Mouse (Mus musculus) midbrain, embryonic 11.5 days (tissue): ENCODE results near the gene Kif24. TPM values are rescaled to one million over a fixed set of nuclear protein-coding genes. Genes with fewer than 3 reads are reported as not detected.
A peak's percentile ranks its signal among the peaks of the same experiment; 100 is the strongest.

ENCODE experiments used
- ATAC-seq: fragments of 200-750 bp; cut with Nextera tagmentation; 2 replicates; pipeline ENCODE4 v1.8.0; 2017; ENCODE audit warnings: moderate TSS enrichment, moderate library complexity; ENCODE audit not compliant: low FRiP score
- DNase-seq: peaks from one replicate; pipeline ENCODE4 v3.0.0; 2015; ENCODE audit warnings: low spot score; ENCODE audit errors: missing footprints
- H3K27ac ChIP-seq: fragments of 300-500 bp; sonication (generic); 2 replicates; pipeline ENCODE4 v1.5.1; 2014; ENCODE audit warnings: low read depth, low read length
- H3K27me3 ChIP-seq: fragments of 300-500 bp; sonication (generic); 2 replicates; pipeline ENCODE4 v1.6.1; 2014; ENCODE audit warnings: mild to moderate bottlenecking, low read length, moderate library complexity, mixed read lengths; ENCODE audit not compliant: control insufficient read depth, insufficient read depth
- H3K36me3 ChIP-seq: fragments of 300-500 bp; sonication (generic); 2 replicates; pipeline ENCODE4 v1.6.1; 2014; ENCODE audit warnings: mild to moderate bottlenecking, low read length, moderate library complexity, mixed read lengths; ENCODE audit not compliant: control insufficient read depth, insufficient read depth
- H3K4me1 ChIP-seq: fragments of 300-500 bp; sonication (generic); 2 replicates; pipeline ENCODE4 v1.6.1; 2014; ENCODE audit warnings: low read length; ENCODE audit not compliant: control insufficient read depth, insufficient read depth
- H3K4me2 ChIP-seq: fragments of 300-500 bp; sonication (generic); 2 replicates; pipeline ENCODE4 v1.6.1; 2014; ENCODE audit warnings: mild to moderate bottlenecking, moderate library complexity
- H3K4me3 ChIP-seq: fragments of 300-500 bp; sonication (generic); 2 replicates; pipeline ENCODE4 v1.5.1; 2014; ENCODE audit warnings: low read depth, low read length
- H3K9ac ChIP-seq: fragments of 300-500 bp; sonication (generic); 2 replicates; pipeline ENCODE4 v1.6.1; 2014; ENCODE audit warnings: low read length
- H3K9me3 ChIP-seq: fragments of 300-500 bp; sonication (generic); 2 replicates; pipeline ENCODE4 v1.6.1; 2016; ENCODE audit warnings: low read length; ENCODE audit not compliant: control insufficient read depth
- WGBS: fragments of 180-500 bp; shearing (Covaris S2); extraction: QIAGEN DNeasy Blood & Tissue Kit; methylation state at CpG from one replicate; pipeline ENCODE4 v1.1.7; 2014; 5-methylcytosine and 5-hydroxymethylcytosine counted together
- polyA plus RNA-seq: library from polyadenylated mRNA; unstranded; fragments of >200 nt; fragmentation: Nextera tagmentation; extraction: Ambion mirVana; gene quantifications from 2 replicates; pipeline ENCODE4 v1.2.1, GENCODE M21; 2014

Gene Kif24
- polyA plus RNA-seq, 1 experiment from 2014 or later, result 9.6 TPM

DNA sequence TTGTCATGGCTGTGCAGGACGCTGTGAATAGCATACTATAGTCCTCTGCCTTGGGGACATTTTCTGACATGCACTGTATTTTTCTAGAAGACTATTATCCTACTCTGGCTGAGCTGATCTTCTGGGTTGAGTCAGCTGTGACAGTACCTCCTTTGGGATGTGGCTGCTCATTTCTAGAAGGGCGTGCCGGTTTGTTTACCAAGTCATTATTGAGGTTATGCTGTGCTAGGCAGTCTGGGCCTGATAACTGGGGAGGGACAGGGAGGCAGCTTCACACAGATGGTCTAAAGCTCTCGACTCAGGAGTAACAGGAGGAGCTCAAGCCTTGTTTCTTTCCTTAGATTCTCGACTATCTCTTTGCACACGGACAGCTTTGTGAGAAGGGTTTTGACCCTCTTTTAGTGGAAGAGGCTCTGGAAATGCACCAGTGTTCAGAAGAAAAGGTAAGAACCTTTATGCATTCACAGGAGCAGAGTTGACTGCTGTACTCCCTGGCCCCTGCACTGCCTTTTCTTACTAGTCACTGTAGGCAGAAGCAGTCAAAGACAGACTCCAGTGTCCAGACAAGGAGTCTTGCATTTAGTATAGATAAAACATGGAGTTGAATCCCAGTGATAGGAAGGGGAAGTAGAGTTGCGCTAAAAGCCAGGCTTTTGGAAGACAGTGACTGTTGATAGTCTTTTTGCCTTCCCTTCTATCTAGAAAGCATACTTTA is 76.8 kb downstream of the Kif24 start:
- Histone ChIP-seq H3K4me1 (no peaks in the 10 kb centered on the region), H3K36me3 (peaks cover 11% of the 10 kb centered on the region), H3K9ac (no peak overlapping the region), H3K9me3 (no peaks in the 10 kb centered on the region), H3K4me3 (no peak overlapping the region), H3K27me3 (no peaks in the 10 kb centered on the region), H3K4me2 (no peak overlapping the region), H3K27ac (no peak overlapping the region)
- 87% methylated on average over 7 of the region's 7 CpGs for whole genome bisulfite sequencing
- DNase-seq (no peak), ATAC-seq (no peak)

DNA sequence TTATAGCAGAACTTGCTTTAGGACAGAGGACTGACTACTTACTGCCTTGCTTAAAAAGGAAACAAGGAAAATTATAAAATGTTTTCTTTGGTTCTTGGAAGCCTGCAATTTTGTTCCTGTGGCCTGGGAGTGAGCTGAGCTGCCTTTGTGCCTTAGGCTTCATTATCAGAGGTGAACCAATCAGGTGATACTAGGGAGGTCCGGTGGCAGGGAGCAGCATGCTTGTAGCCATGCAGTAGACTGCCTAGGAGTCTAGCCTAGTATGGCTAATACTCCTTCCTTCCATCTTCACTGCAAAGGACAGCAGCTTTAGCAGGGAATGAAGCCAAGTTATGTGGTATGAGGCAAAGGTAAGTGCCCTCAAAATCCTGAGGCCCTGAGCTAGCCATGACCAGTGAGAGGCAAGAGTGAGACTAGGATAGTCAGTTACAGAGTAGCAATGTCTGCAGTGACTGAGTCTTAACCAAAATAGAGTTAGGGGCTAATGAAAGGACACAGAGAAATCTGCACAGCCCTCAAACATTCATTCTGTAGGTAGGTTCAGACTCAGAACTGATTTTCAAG is 78.2 kb downstream of the Kif24 start:
- H3K4me2 ChIP-seq, result no peak overlapping the region
- H3K4me1 ChIP-seq, result no peaks in the 10 kb centered on the region
- H3K36me3 ChIP-seq, result peaks cover 9% of the 10 kb centered on the region
- no peak overlapping the region for H3K27ac ChIP-seq
- H3K27me3 ChIP-seq, result no peaks in the 10 kb centered on the region
- ATAC-seq, result no peak
- H3K4me3 ChIP-seq, result no peak overlapping the region
- no peak for DNase-seq
- H3K9me3 ChIP-seq, result no peaks in the 10 kb centered on the region
- WGBS, result 77% methylated on average over 1 of the region's 1 CpGs
- H3K9ac ChIP-seq, result no peak overlapping the region

DNA sequence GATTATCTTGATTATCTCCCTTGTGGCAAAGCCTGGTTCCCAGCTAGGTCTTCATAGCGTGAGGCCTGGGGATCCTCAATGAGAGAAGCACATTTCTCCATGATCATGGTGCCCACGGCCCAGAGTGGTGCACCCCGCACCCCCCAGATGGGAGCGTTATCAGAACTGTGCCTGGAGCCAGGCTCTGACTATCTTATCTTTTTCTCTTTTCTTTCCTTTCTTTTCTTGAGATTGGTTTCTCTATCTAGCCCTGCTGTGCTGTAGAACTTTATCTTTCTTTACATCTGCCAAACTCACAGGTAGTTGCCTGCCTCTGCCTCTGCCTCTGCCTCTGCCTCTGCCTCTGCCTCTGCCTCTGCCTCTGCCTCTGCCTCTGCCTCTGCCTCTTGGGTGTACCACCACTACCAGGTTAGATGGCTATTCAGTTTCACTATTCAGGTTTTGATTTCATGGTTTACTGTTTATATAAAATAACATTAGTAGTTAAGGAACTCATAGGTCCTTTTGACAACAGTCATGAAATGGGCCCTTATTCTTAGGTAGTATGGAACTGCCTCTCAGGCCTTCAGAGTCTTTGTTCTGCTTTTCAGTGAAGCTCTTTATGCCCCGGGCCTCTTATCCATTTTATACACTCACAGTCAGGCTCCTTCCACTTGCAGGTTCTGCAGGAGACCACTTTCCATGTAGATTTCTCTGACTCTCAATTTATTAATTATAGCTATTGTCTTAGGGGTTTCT is 83.3 kb downstream of the Kif24 start:
- H3K4me3 ChIP-seq, result no peak overlapping the region
- WGBS, result 95% methylated on average over 5 of the region's 5 CpGs
- DNase-seq (peak; percentile 53), ATAC-seq (no peak)
- H3K27me3 ChIP-seq, result no peaks in the 10 kb centered on the region
- no peak overlapping the region for H3K9ac ChIP-seq
- no peaks in the 10 kb centered on the region for H3K9me3 ChIP-seq
- H3K36me3 ChIP-seq, result peaks cover 14% of the 10 kb centered on the region
- no peaks in the 10 kb centered on the region for H3K4me1 ChIP-seq
- no peak overlapping the region for H3K4me2 ChIP-seq
- no peak overlapping the region for H3K27ac ChIP-seq

DNA sequence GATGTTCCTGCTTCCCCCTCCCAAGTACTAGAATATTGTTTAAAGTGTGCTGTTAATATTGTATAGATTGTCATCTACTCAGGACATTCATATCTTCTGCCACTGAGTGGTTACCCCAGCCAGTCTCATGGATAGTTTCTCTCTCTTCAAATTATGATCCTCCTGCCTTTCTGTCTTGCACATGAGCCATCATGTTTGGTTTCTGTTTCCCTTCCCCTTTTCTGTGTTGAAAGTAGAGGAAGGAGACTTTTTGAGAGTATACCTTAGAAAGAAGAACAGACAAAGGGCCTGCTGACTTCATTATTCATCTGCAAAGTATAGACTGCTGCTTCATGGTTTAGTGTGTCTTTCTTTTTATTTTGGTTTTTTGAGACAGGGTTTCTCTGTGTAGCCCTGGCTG is 87.1 kb downstream of the Kif24 start:
- Histone ChIP-seq H3K9me3 (no peaks in the 10 kb centered on the region), H3K36me3 (peaks cover 24% of the 10 kb centered on the region), H3K4me2 (no peak overlapping the region), H3K27ac (no peak overlapping the region), H3K27me3 (no peaks in the 10 kb centered on the region), H3K4me1 (no peaks in the 10 kb centered on the region), H3K9ac (no peak overlapping the region), H3K4me3 (no peak overlapping the region)
- DNase-seq (peak; percentile 14), ATAC-seq (no peak)

- Histone ChIP-seq H3K9ac (no peak overlapping the region), H3K4me1 (no peaks in the 10 kb centered on the region), H3K9me3 (no peaks in the 10 kb centered on the region), H3K4me2 (no peak overlapping the region), H3K27ac (no peak overlapping the region), H3K36me3 (peaks cover 5% of the 10 kb centered on the region; the same call in 1 of the 2 replicates), H3K4me3 (no peak overlapping the region), H3K27me3 (no peaks in the 10 kb centered on the region)
- WGBS, result 93% methylated on average over 9 of the region's 9 CpGs
- ATAC-seq, result no peak
- DNase-seq, result peak; percentile 44
Observed at GRCm38 (mm10) chr4:41369702-41370437, 94.8 kb downstream of the Kif24 start.

GRCm38 (mm10) chr4:41368198-41368597 is 96.5 kb downstream of the Kif24 start:
- Histone ChIP-seq H3K9ac (no peak overlapping the region), H3K4me3 (no peak overlapping the region), H3K27ac (no peak overlapping the region), H3K4me2 (no peak overlapping the region), H3K36me3 (0 out of 2 replicates have a peak, but pooled peaks cover 2% of the 10 kb centered on the region), H3K4me1 (no peaks in the 10 kb centered on the region), H3K27me3 (no peaks in the 10 kb centered on the region), H3K9me3 (no peaks in the 10 kb centered on the region)
- DNase-seq (no peak), ATAC-seq (no peak)
- 94% methylated on average over 4 of the region's 4 CpGs for WGBS

- Histone ChIP-seq H3K27ac (no peak overlapping the region), H3K9me3 (no peaks in the 10 kb centered on the region), H3K27me3 (no peaks in the 10 kb centered on the region), H3K4me2 (no peak overlapping the region), H3K4me3 (no peak overlapping the region), H3K9ac (no peak overlapping the region), H3K36me3 (peaks cover 2% of the 10 kb centered on the region; the same call in 1 of the 2 replicates), H3K4me1 (no peaks in the 10 kb centered on the region)
- 93% methylated on average over 3 of the region's 3 CpGs for WGBS
- no peak for ATAC-seq
- DNase-seq, result no peak
Observed at GRCm38 (mm10) chr4:41361059-41361458, 103.6 kb downstream of the Kif24 start.

- no peak overlapping the region for H3K27ac ChIP-seq
- peaks cover 2% of the 10 kb centered on the region; the same call in 1 of the 2 replicates for H3K36me3 ChIP-seq
- ATAC-seq, result no peak
- no peaks in the 10 kb centered on the region for H3K9me3 ChIP-seq
- no peak overlapping the region for H3K4me3 ChIP-seq
- no peaks in the 10 kb centered on the region for H3K27me3 ChIP-seq
- H3K9ac ChIP-seq, result no peak overlapping the region
- no peak overlapping the region for H3K4me2 ChIP-seq
- no peak for DNase-seq
- WGBS, result 94% methylated on average over 7 of the region's 7 CpGs
- H3K4me1 ChIP-seq, result no peaks in the 10 kb centered on the region
Observed at GRCm38 (mm10) chr4:41359358-41359757, 105.3 kb downstream of the Kif24 start.
